Mouse (Mus musculus) spleen, adult 2 months (tissue): ENCODE results near the gene Clnk.

ENCODE experiments used
- CTCF ChIP-seq: fragments of 200-500 bp; IDR thresholded peaks from 2 replicates; pipeline ENCODE4 v1.5.1; 2011; ENCODE audit warnings: mild to moderate bottlenecking, inconsistent platforms; ENCODE audit not compliant: insufficient read depth, insufficient read length, insufficient replicate concordance; ENCODE audit errors: extremely low read depth
- POLR2A ChIP-seq: fragments of 200-500 bp; IDR thresholded peaks from 2 replicates; pipeline ENCODE4 v1.6.1; 2011; ENCODE audit warnings: low read depth, low read length, inconsistent platforms

DNA sequence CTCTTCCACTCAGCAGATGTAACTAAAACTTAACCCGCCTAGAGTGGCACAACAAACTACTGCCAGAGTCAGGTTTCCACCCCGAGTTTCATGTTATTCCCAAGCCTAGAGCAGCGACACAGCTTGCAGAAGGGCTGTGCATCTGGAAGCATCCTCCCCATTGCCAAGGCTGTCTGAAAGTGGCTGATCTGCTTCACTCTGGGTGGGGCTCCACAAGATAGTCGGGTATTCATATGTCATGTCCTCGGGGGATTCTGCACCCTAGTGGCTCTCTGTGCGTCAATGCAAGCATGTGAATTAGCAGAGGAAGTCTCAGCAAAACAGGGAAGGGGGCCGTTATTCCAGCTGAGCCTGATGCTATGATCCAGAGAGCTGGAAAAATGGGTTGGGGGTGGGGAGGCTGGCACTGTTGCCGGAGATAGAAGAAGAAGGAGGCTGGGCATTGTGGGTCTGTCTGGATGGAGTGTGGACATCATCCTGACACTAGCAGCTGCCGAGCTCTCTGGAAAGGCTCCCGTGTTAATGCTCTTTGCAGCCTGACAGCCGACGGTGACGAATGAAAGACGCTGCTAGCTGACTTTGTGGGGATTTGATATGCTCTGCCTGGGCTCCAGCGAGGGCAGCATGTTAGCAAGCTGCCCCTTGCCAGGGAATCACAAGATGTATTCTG is 88.6 kb downstream of the Clnk start:
- TF ChIP-seq CTCF: no peak
- TF ChIP-seq POLR2A: no peak
